Mouse (Mus musculus) liver, adult 2 months (tissue): ENCODE results near the gene Vgll2.

Experiments
- CTCF ChIP-seq: fragments of 200-500 bp; IDR thresholded peaks from 2 replicates; pipeline ENCODE4 v1.5.1; 2011; ENCODE audit warnings: low read depth, low read length, control low read depth
- POLR2A ChIP-seq: fragments of 200-500 bp; IDR thresholded peaks from 2 replicates; pipeline ENCODE4 v1.6.1; 2011; ENCODE audit warnings: low read length, control low read depth; ENCODE audit not compliant: insufficient read depth; ENCODE audit errors: extremely low read depth

GRCm38 (mm10) chr10:52025291-52025690, 3.0 kb downstream of the Vgll2 start:
- TF ChIP-seq CTCF (no peak), POLR2A (no peak)
